Mouse (Mus musculus): ENCODE data around the gene Dtx1. TPM values are rescaled to one million over a fixed set of nuclear protein-coding genes. Genes with fewer than 3 reads are reported as not detected.

Gene Dtx1
- polyA plus RNA-seq, 1 experiment from 2014 or later: 4.0 TPM

DNA sequence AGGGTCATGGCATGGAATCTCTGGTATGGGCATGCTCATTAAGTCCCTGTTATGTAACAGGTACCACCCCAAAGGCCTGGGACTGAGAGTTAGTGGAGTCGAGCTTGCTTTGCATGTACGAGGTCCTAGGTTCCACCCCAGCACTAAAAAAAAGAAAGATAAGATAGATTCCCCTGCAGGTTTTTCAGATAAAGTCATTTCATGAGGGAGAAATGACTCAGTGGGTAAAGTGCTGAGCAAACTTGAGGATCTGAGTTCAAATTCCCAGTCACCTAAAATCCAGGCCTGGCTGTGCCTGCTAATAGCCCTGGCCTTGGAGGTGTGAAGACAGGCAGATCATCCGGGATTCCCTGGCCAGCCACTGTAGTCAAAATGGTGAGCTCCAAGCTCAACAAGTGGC lies 39.9 kb downstream of the Dtx1 start:
- WGBS: 71% methylated on average over 3 of the region's 3 CpGs

DNA sequence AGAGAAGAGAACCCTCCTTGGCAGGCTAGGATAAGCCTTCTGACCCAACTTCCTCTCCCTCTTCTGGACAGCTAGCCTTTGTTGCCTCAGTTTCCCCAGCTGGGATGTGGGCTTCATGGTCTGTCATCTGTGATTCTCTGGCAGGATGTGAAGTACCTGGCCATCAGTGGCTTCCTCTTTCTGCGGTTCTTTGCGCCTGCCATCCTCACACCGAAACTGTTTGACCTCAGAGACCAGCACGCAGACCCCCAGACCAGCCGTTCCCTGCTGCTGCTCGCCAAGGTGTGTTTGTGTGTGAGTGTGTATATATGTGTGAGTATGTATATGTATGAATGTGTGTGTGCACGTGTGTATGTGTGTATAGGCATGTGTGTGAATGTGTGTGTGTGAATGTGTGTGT lies 41.6 kb downstream of the Dtx1 start:
- WGBS: 87% methylated on average over 7 of the region's 7 CpGs
- Histone ChIP-seq H3K4me2 (no peak overlapping the region), H3K27me3 (peaks cover 9% of the 10 kb centered on the region), H3K9me3 (no peaks in the 10 kb centered on the region), H3K36me3 (no peaks in the 10 kb centered on the region), H3K4me1 (peaks cover 7% of the 10 kb centered on the region; the same call in 1 of the 2 replicates), H3K27ac (no peak overlapping the region), H3K4me3 (no peak overlapping the region), H3K9ac (no peak overlapping the region)
- no peak for ATAC-seq (ENCODE audit: insufficient number of reproducible peaks, low FRiP score, low TSS enrichment, low read depth)

More for the DNA sequence above, 39.9 kb downstream of the Dtx1 start:
- Histone ChIP-seq H3K9me3 (no peaks in the 10 kb centered on the region), H3K27ac (no peak overlapping the region), H3K4me3 (no peak overlapping the region), H3K36me3 (no peaks in the 10 kb centered on the region), H3K4me1 (peaks cover 5% of the 10 kb centered on the region; the same call in 1 of the 2 replicates), H3K9ac (no peak overlapping the region), H3K4me2 (no peak overlapping the region), H3K27me3 (peaks cover under 1% of the 10 kb centered on the region)
- ATAC-seq (ENCODE audit: insufficient number of reproducible peaks, low FRiP score, low TSS enrichment, low read depth): no peak

DNA sequence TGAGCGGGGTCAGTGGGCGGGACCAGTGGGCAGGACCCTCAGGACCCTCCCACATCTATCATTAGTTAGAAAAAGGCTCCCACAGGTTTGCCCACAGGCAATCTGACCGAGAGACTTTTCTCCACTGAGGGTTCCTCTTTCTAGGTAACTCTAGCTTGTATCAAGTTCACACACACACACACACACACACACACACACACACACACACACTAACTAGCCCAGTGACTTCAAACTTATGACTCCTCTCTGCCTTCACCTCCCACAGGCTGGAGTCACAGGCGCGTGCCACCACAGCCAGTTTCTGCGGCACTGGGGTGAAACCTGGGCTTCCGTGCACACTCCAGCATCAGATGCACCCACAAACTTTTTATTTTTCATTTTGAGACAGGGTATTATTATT lies 43.0 kb downstream of the Dtx1 start:
- no peak overlapping the region for H3K27ac ChIP-seq
- H3K4me3 ChIP-seq: no peak overlapping the region
- 68% methylated on average over 7 of the region's 7 CpGs for WGBS
- H3K9me3 ChIP-seq: no peaks in the 10 kb centered on the region
- H3K9ac ChIP-seq: no peak overlapping the region
- H3K27me3 ChIP-seq: peaks cover 9% of the 10 kb centered on the region
- H3K4me1 ChIP-seq: peaks cover 2% of the 10 kb centered on the region; the same call in 1 of the 2 replicates
- ATAC-seq (ENCODE audit: insufficient number of reproducible peaks, low FRiP score, low TSS enrichment, low read depth): no peak
- no peak overlapping the region for H3K4me2 ChIP-seq
- H3K36me3 ChIP-seq: no peaks in the 10 kb centered on the region

DNA sequence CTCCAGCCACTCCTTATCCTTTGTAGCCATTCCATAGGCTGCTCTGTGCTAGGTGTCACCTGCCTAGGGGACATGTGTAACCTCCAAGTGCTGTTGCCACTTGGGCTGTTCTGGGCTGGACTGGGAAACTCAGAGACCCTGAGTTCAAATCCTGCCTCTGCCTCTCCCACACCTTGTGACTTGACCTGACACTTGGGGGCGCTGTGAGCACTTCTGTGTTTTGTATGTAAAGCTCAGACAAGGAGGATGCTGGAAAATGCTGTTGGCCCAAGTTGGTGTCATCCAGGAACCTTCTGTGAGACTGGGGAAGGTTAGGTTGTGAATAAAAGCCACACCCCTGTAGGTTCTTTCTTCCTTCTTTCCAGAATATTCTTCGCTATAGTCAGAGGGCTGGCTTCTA lies 46.8 kb downstream of the Dtx1 start:
- Histone ChIP-seq H3K9me3 (no peaks in the 10 kb centered on the region), H3K27ac (no peak overlapping the region), H3K36me3 (no peaks in the 10 kb centered on the region), H3K4me1 (peaks cover 2% of the 10 kb centered on the region; the same call in 1 of the 2 replicates), H3K4me3 (no peak overlapping the region), H3K9ac (no peak overlapping the region), H3K4me2 (no peak overlapping the region), H3K27me3 (peaks cover 23% of the 10 kb centered on the region)
- no peak for ATAC-seq (ENCODE audit: insufficient number of reproducible peaks, low FRiP score, low TSS enrichment, low read depth)
- WGBS: 57% methylated on average over 2 of the region's 2 CpGs

DNA sequence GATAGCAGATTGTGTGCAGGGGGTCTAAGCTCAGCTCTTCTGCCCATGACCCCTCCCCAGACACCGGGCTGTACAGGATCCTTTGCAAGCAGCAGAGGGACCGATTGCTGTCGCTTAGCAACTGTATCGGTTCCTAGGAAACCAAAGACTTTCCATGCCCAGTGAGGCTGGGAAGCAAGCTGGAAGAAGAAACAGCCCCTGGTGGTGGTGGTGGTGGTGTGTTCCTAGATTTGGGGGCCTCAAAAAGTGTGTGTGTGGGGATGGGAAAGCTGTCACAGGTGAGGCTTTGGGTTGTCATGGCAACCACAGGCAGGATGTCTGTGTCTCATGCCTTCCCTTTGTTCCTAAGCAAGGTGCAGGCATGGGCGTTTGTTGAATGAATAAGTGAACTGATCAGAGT lies 50.9 kb downstream of the Dtx1 start:
- no peak overlapping the region for H3K4me2 ChIP-seq
- ATAC-seq (ENCODE audit: insufficient number of reproducible peaks, low FRiP score, low TSS enrichment, low read depth): no peak
- WGBS: 65% methylated on average over 5 of the region's 5 CpGs
- no peaks in the 10 kb centered on the region for H3K36me3 ChIP-seq
- no peaks in the 10 kb centered on the region for H3K4me1 ChIP-seq
- peaks cover 14% of the 10 kb centered on the region; the same call in 1 of the 2 replicates for H3K27me3 ChIP-seq
- no peak overlapping the region for H3K27ac ChIP-seq
- H3K9ac ChIP-seq: no peak overlapping the region
- no peaks in the 10 kb centered on the region for H3K9me3 ChIP-seq
- no peak overlapping the region for H3K4me3 ChIP-seq

DNA sequence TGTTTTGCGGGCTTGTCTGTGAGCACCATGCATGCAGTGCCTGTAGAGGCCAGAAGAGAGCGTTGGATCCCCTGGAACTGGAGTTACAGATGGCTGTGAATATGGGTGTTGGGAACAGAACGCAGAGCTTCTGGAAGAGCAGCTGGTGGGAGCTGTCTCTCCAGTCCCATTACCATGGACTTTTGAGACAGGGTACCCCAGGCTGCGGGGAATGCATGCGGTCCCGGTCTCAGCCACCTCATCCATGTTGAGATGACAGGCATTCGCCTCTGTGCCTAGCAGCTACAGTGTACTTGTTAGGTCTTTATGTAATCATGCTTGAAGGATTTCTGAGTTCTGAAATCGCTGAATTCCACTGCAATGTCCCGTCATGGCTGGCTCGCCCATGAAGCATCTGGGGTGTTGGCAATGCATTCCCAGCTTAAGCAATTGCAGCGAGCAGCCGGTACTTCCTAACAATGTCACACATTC lies 55.4 kb downstream of the Dtx1 start:
- peaks cover 22% of the 10 kb centered on the region for H3K27me3 ChIP-seq
- H3K9ac ChIP-seq: no peak overlapping the region
- H3K9me3 ChIP-seq: no peaks in the 10 kb centered on the region
- WGBS: 84% methylated on average over 12 of the region's 12 CpGs
- no peaks in the 10 kb centered on the region for H3K4me1 ChIP-seq
- H3K27ac ChIP-seq: no peak overlapping the region
- H3K4me3 ChIP-seq: no peak overlapping the region
- ATAC-seq (ENCODE audit: insufficient number of reproducible peaks, low FRiP score, low TSS enrichment, low read depth): no peak
- H3K4me2 ChIP-seq: no peak overlapping the region
- no peaks in the 10 kb centered on the region for H3K36me3 ChIP-seq

DNA sequence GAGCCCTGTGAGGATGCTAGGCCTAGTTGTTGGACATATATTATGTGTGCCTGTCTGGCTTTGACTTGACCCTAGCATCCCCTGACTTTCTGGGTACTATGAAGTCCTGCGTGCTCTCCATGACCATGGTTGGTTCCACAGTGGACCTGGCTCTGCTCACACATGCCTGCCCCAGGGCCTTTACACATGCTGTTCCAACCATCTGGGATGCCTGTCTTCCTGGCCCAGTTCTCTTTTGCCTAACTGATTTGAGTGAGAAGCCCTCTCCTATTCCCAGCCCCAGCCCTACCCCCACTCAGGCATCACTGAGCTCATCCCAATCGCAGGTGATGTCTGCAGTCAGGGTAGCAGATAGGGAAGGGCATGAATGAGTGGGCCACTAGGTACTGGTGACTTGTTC lies 57.9 kb downstream of the Dtx1 start:
- Histone ChIP-seq H3K4me2 (no peak overlapping the region), H3K27me3 (peaks cover 38% of the 10 kb centered on the region), H3K36me3 (no peaks in the 10 kb centered on the region), H3K27ac (no peak overlapping the region), H3K4me3 (no peak overlapping the region), H3K9me3 (no peaks in the 10 kb centered on the region), H3K9ac (no peak overlapping the region), H3K4me1 (peaks cover 8% of the 10 kb centered on the region)
- ATAC-seq (ENCODE audit: insufficient number of reproducible peaks, low FRiP score, low TSS enrichment, low read depth): no peak
- WGBS: 88% methylated on average over 2 of the region's 2 CpGs

DNA sequence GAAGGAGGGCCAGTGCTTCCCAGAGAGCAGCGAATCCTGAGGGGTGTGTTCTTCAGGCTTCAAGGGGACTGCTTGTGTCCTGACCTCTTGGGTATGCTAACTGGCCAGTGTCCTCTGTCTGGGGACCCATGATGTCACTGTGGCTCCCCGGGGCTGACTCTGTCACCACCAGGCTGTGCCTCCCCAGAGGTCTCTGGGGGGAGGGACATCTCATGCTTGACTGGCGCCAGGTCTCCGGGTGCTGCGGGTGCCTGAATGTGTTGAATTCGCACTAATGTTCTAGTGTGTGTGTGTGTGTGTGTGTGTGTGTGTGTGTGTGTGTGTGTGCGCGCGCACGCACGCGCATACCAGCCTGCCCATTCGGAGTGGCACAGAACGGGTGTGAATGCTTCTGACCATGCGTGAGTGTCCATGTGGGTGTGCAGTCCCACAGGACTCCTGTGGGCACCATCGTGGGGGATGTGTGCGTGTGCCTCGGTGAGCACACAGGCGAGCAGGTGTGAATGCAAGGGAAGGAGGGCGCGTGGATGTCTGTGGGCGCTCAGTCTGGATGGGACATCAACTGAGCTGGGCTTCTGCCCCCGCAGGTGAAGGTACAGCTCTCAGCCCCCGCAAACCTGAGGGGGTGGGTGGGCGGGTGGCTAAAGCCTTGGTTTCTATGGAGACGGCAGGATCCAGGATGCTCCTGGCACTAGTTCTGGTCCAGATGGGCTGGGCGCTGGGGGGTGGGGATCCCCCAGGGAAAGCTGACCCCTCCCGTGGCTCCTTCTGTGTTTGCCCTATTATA lies 58.6 kb downstream of the Dtx1 start:
- no peak for ATAC-seq (ENCODE audit: insufficient number of reproducible peaks, low FRiP score, low TSS enrichment, low read depth)
- Histone ChIP-seq H3K9me3 (no peaks in the 10 kb centered on the region), H3K27me3 (peaks cover 46% of the 10 kb centered on the region), H3K27ac (no peak overlapping the region), H3K4me3 (no peak overlapping the region), H3K4me2 (no peak overlapping the region), H3K9ac (no peak overlapping the region), H3K36me3 (no peaks in the 10 kb centered on the region), H3K4me1 (peaks cover 12% of the 10 kb centered on the region)
- WGBS: 79% methylated on average over 28 of the region's 28 CpGs

DNA sequence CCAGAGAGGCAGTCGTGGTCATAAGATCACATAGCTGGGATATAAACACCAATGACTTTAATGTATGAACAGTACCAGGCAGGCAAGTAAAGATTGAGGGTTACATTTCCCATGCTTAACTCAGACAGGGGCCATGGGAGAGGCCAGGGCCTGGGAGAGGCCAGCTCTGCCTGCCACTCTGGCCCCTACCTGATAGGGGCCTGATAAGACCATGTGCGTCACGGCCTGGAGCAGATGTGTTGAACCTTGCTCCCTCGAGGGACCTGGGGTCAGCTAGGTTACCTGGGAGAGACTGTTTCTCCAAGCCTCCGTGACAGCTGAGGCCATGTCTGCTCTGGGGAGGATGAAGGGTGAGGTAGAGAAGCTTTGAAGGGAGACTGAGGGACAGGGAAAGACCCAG lies 60.5 kb downstream of the Dtx1 start:
- no peak for ATAC-seq (ENCODE audit: insufficient number of reproducible peaks, low FRiP score, low TSS enrichment, low read depth)
- no peak overlapping the region for H3K9ac ChIP-seq
- H3K27me3 ChIP-seq: peaks cover 62% of the 10 kb centered on the region
- peaks cover 14% of the 10 kb centered on the region for H3K4me1 ChIP-seq
- H3K4me2 ChIP-seq: no peak overlapping the region
- H3K36me3 ChIP-seq: no peaks in the 10 kb centered on the region
- 65% methylated on average over 5 of the region's 5 CpGs for WGBS
- H3K27ac ChIP-seq: no peak overlapping the region
- no peaks in the 10 kb centered on the region for H3K9me3 ChIP-seq
- H3K4me3 ChIP-seq: no peak overlapping the region

DNA sequence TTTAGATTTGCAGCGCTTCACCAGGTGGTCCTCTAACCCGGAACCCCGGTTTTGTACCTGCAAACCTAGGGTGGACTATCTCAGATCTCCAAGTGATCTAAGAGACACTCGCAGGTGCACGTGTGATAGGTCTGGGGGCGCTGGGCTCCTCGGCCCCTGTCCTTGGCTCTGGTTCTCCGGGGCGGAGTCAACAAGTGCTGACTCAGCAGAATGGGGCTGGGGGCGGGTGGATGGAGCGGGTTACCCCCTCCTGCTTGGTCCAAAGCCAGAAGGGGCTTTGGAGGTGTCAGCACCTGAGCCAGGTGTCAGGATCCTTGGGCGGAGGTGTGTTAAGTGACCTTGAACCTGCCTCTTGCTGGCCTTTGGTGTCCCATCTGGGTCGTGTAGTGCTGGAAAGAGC lies 61.8 kb downstream of the Dtx1 start:
- H3K27me3 ChIP-seq: peaks cover 66% of the 10 kb centered on the region
- 19% methylated on average over 13 of the region's 13 CpGs for WGBS
- H3K36me3 ChIP-seq: no peaks in the 10 kb centered on the region
- peaks cover 14% of the 10 kb centered on the region for H3K4me1 ChIP-seq
- ATAC-seq (ENCODE audit: insufficient number of reproducible peaks, low FRiP score, low TSS enrichment, low read depth): no peak
- H3K9ac ChIP-seq: no peak overlapping the region
- no peak overlapping the region for H3K4me2 ChIP-seq
- no peaks in the 10 kb centered on the region for H3K9me3 ChIP-seq
- no peak overlapping the region for H3K4me3 ChIP-seq
- H3K27ac ChIP-seq: no peak overlapping the region

DNA sequence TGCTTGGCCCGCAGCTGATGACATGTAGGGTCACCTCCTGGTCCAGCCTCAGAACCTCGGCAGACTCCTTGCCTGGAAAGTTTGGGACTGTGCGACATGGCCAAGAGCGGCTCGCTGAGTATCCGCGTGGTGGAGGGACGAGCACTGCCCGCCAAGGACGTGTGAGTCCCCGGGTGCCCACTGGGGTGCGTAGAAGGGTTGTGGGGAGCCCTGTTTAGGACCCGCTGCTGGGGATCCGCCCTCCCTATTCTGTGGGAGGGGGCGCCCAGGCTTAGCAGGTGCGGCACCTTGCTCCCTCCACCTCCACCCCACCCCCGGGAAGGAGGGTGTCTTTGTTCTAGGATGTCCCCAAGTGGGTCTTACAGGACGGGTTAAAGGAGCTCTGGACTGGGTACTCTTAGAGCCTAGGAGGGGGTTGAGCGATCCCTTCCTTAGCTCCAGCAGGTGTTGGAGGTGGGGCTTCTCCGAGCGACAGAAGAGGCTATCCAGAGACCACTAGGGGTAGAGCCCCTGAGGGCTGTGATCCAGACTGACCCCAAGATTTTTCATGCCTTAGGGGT lies 62.3 kb downstream of the Dtx1 start:
- H3K27ac ChIP-seq: no peak overlapping the region
- H3K9me3 ChIP-seq: no peaks in the 10 kb centered on the region
- H3K4me1 ChIP-seq: peaks cover 14% of the 10 kb centered on the region
- 4% methylated on average over 21 of the region's 21 CpGs for WGBS
- H3K4me3 ChIP-seq: peak overlapping the region; percentile 24
- H3K9ac ChIP-seq: no peak overlapping the region
- H3K4me2 ChIP-seq: peak overlapping the region; percentile 44
- peak; percentile 21; the same call in 1 of the 2 replicates for ATAC-seq (ENCODE audit: insufficient number of reproducible peaks, low FRiP score, low TSS enrichment, low read depth)
- H3K27me3 ChIP-seq: peaks cover 66% of the 10 kb centered on the region
- H3K36me3 ChIP-seq: no peaks in the 10 kb centered on the region

DNA sequence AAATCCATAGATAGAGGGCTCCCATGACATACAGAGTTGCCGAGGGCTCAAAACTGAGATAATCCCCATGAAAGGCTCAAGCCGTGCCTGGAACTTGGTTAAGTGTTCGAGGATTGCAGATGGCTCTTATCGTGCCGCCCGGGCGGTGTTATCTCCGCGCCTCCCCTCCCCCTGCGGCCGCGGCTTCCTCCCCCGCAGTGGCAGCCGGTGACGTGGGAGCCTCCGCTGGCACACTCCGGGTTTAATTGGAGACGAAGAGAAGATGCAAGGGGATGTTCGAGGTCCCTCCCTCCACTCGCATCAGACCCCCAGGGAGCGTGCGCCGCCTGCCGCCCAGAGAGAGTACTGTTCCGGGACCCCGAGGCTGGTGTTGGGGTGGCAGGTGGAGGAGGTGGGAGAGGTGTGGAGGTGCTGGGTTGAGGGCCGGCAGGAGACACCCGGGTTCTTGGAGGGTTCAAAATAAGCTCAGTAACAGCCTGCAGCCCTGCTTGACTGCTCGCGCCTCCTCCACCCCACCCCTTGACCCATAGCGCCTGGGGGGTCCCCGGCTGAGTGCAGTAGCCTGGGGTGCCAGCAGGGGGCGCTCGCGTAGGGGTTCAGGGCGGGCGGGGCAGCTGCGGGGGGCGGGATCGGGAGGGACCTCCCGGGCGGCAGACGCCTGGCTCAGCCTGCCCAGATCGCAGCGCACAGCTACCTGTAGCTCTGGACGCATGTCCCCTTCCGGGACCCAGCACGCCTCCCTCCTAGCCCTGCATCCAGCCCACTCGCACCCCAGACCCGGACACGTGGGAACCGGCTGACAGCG lies 63.0 kb downstream of the Dtx1 start, which contains the start of gene Rasal1:
Gene Rasal1, plus strand, starts transcription at position 244 of the 805 bp plus-strand sequence.
- H3K4me2 ChIP-seq: peak within 1 kb of the TSS; percentile 44
- H3K27ac ChIP-seq: no peak within 1 kb of the TSS
- peak within 1 kb of the TSS; percentile 24 for H3K4me3 ChIP-seq
- no peak within 1 kb of the TSS for H3K9ac ChIP-seq
- H3K9me3 ChIP-seq: no peaks in the 10 kb centered on the region
- H3K36me3 ChIP-seq: no peaks in the 10 kb centered on the region
- peaks cover 16% of the 10 kb centered on the region for H3K4me1 ChIP-seq
- peaks cover 66% of the 10 kb centered on the region for H3K27me3 ChIP-seq
- under 1% methylated on average over 48 of the region's 53 CpGs for WGBS
- peak; percentile 31 for ATAC-seq (ENCODE audit: insufficient number of reproducible peaks, low FRiP score, low TSS enrichment, low read depth)

Measured in limb, embryonic 15.5 days (tissue).